Mouse (Mus musculus) limb, embryonic 11.5 days (tissue): ENCODE data around the gene Klk1b1. TPM values are rescaled to one million over a fixed set of nuclear protein-coding genes. Genes with fewer than 3 reads are reported as not detected.
"Not testable (repeated sequence)": the region's sequence is repeated elsewhere in the genome, so short reads cannot be mapped to it uniquely, and the experiment has no call there.

Experiments used
- ATAC-seq: fragments of 200-750 bp; cut with Nextera tagmentation; 2 replicates; pipeline ENCODE4 v1.8.0; 2017; ENCODE audit warnings: low read depth; ENCODE audit not compliant: insufficient number of reproducible peaks, low FRiP score, low TSS enrichment
- DNase-seq: peaks from one replicate; pipeline ENCODE4 v3.0.0-alpha.2; 2015; ENCODE audit warnings: low spot score
- H3K27ac ChIP-seq: fragments of 300-500 bp; sonication (generic); replicated peaks from 2 replicates; pipeline ENCODE4 v1.5.1; 2014; ENCODE audit warnings: low read depth, mild to moderate bottlenecking, low read length
- H3K27me3 ChIP-seq: fragments of 300-500 bp; sonication (generic); 2 replicates; pipeline ENCODE4 v1.6.1; 2014; ENCODE audit warnings: mild to moderate bottlenecking, low read length, mixed read lengths; ENCODE audit not compliant: control insufficient read depth, insufficient read depth
- H3K36me3 ChIP-seq: fragments of 300-500 bp; sonication (generic); 2 replicates; pipeline ENCODE4 v1.6.1; 2014; ENCODE audit warnings: mild to moderate bottlenecking, low read length, moderate library complexity, mixed read lengths; ENCODE audit not compliant: control insufficient read depth, insufficient read depth
- H3K4me1 ChIP-seq: fragments of 300-500 bp; sonication (generic); 2 replicates; pipeline ENCODE4 v1.6.1; 2014; ENCODE audit warnings: low read length, mixed read lengths; ENCODE audit not compliant: control insufficient read depth, insufficient read depth
- H3K4me2 ChIP-seq: fragments of 300-500 bp; sonication (generic); 2 replicates; pipeline ENCODE4 v1.6.1; 2014; ENCODE audit warnings: low read depth, mild to moderate bottlenecking, moderate library complexity; ENCODE audit not compliant: severe bottlenecking
- H3K4me3 ChIP-seq: fragments of 300-500 bp; sonication (generic); 2 replicates; pipeline ENCODE4 v1.5.1; 2014; ENCODE audit warnings: low read depth, low read length
- H3K9ac ChIP-seq: fragments of 300-500 bp; sonication (generic); 2 replicates; pipeline ENCODE4 v1.6.1; 2014; ENCODE audit warnings: mild to moderate bottlenecking, low read length
- H3K9me3 ChIP-seq: fragments of 300-500 bp; sonication (generic); 2 replicates; pipeline ENCODE4 v1.6.1; 2016; ENCODE audit warnings: low read length; ENCODE audit not compliant: control insufficient read depth
- WGBS: fragments of 180-500 bp; shearing (Covaris S2); extraction: QIAGEN DNeasy Blood & Tissue Kit; methylation state at CpG from one replicate; pipeline ENCODE4 v1.1.7; 2014; 5-methylcytosine and 5-hydroxymethylcytosine counted together
- polyA plus RNA-seq: library from polyadenylated mRNA; unstranded; fragments of >200 nt; fragmentation: Nextera tagmentation; extraction: Ambion mirVana; gene quantifications from 2 replicates; pipeline ENCODE4 v1.2.1, GENCODE M21; 2014

Gene Klk1b1
- polyA plus RNA-seq, 1 experiment from 2014 or later: not detected

DNA sequence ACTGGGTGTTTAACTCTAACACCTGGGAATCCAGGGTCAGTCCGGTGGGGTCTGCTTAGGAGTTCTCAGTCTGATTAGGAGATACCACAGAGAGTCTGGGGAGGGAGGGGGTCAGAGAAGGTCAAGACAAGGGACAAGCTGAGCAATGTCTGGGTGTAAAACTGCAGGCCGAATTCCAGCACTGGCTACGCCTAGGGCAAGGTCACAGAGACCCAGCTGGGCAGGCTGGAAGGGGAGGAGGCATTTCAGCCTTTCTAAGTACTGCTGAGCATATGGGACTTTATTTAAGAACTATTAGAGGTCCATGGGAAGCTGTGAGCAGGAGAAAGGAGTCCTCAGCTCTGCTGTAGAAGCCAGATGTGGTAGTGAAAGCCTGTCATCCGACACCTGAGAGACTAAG lies 34.2 kb upstream of the Klk1b1 start:
- H3K4me2 ChIP-seq: no peak overlapping the region
- no peaks in the 10 kb centered on the region for H3K9me3 ChIP-seq
- no peak overlapping the region for H3K4me3 ChIP-seq
- 54% methylated on average over 4 of the region's 4 CpGs for WGBS
- H3K27ac ChIP-seq: no peak overlapping the region
- no peak overlapping the region for H3K9ac ChIP-seq
- no peaks in the 10 kb centered on the region for H3K4me1 ChIP-seq
- no peaks in the 10 kb centered on the region for H3K27me3 ChIP-seq
- ATAC-seq (no peak), DNase-seq (no peak)
- no peaks in the 10 kb centered on the region for H3K36me3 ChIP-seq

- no peaks in the 10 kb centered on the region for H3K9me3 ChIP-seq
- WGBS: 92% methylated on average over 3 of the region's 3 CpGs
- H3K27me3 ChIP-seq: no peaks in the 10 kb centered on the region
- H3K4me2 ChIP-seq: no peak within 1 kb of the TSS
- no peaks in the 10 kb centered on the region for H3K36me3 ChIP-seq
- H3K9ac ChIP-seq: no peak within 1 kb of the TSS
- no peak within 1 kb of the TSS for H3K27ac ChIP-seq
- H3K4me1 ChIP-seq: no peaks in the 10 kb centered on the region
- no peak for DNase-seq
- no peak for ATAC-seq
- H3K4me3 ChIP-seq: no peak within 1 kb of the TSS
Measured at GRCm38 (mm10) chr7:43933440-43933839, 33.1 kb upstream of the Klk1b1 start, which contains the start of gene Klk15. Gene Klk15 (plus strand): TSS chr7:43933740.

DNA sequence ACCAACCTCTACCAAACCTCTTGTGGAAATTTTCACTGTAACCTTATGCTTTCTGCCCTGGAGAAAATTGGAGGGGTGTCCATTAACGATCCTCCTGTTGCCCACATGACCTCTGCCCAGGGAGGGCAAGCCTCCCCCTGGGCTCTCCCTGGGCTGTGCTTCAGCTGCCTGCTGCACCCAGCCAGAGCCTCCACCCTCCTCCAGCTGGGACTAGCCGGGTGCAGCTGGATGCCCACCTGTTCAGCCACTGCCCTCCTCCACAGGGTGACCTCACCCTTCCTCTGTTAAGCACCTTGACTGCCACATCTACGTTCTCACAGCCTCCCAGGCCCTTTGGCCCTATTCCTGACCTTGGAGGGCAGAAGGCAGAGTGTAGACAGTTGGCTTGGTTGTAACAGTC lies 31.8 kb upstream of the Klk1b1 start:
- H3K4me1 ChIP-seq: no peaks in the 10 kb centered on the region
- no peak overlapping the region for H3K9ac ChIP-seq
- H3K27me3 ChIP-seq: no peaks in the 10 kb centered on the region
- ATAC-seq (no peak), DNase-seq (no peak)
- H3K4me3 ChIP-seq: no peak overlapping the region
- WGBS: 64% methylated on average over 3 of the region's 3 CpGs
- H3K9me3 ChIP-seq: no peaks in the 10 kb centered on the region
- no peaks in the 10 kb centered on the region for H3K36me3 ChIP-seq
- H3K27ac ChIP-seq: no peak overlapping the region
- no peak overlapping the region for H3K4me2 ChIP-seq

GRCm38 (mm10) chr7:43936551-43936950 lies 30.0 kb upstream of the Klk1b1 start:
- DNase-seq (no peak), ATAC-seq (no peak)
- Histone ChIP-seq H3K27ac (no peak overlapping the region), H3K36me3 (no peaks in the 10 kb centered on the region), H3K9me3 (no peaks in the 10 kb centered on the region), H3K4me3 (no peak overlapping the region), H3K4me1 (no peaks in the 10 kb centered on the region), H3K27me3 (no peaks in the 10 kb centered on the region), H3K9ac (no peak overlapping the region), H3K4me2 (no peak overlapping the region)
- WGBS: 85% methylated on average over 14 of the region's 14 CpGs

- not testable (repeated sequence) for DNase-seq, ATAC-seq, H3K4me2 ChIP-seq, H3K27me3 ChIP-seq, H3K36me3 ChIP-seq, H3K9ac ChIP-seq, H3K4me3 ChIP-seq, H3K27ac ChIP-seq, H3K9me3 ChIP-seq, H3K4me1 ChIP-seq
- WGBS: 72% methylated on average over 3 of the region's 3 CpGs
Measured at GRCm38 (mm10) chr7:43942293-43942692, 24.3 kb upstream of the Klk1b1 start.

- Histone ChIP-seq H3K4me1 (no peaks in the 10 kb centered on the region), H3K4me2 (no peak overlapping the region), H3K27ac (no peak overlapping the region), H3K4me3 (no peak overlapping the region), H3K9ac (no peak overlapping the region), H3K27me3 (no peaks in the 10 kb centered on the region), H3K36me3 (no peaks in the 10 kb centered on the region), H3K9me3 (no peaks in the 10 kb centered on the region)
- DNase-seq: no peak
- ATAC-seq: no peak
- WGBS: 84% methylated on average over 3 of the region's 3 CpGs
Measured at GRCm38 (mm10) chr7:43944727-43945264, 21.8 kb upstream of the Klk1b1 start.

DNA sequence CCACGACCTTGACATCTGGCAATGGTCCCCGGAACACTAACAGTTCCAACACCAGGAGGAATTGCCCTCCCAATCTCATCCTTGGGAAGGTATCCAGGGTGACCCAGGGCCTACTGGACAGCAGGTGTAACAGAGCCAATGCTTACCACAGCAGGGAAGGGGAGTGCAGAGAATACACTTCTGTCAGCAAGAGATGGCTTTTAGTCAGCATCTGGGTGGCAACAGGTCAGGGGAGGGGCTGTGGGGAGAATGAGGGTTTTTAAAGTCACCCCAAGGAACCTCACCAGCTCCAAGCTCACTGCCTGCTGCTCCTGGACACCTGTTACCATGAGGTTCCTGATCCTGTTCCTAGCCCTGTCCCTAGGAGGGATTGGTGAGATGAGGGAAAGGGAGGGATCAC lies 16.2 kb upstream of the Klk1b1 start, which contains the start of gene Klk1b8:
TSS of gene Klk1b8 (plus strand) at position 301 of the 400 bp plus-strand sequence.
- no peak for ATAC-seq
- Histone ChIP-seq H3K27ac (no peak within 1 kb of the TSS), H3K27me3 (no peaks in the 10 kb centered on the region)

GRCm38 (mm10) chr7:43952703-43953102 lies 13.8 kb upstream of the Klk1b1 start:
- Histone ChIP-seq H3K4me1 (no peaks in the 10 kb centered on the region), H3K4me3 (no peak overlapping the region), H3K4me2 (no peak overlapping the region), H3K9me3 (no peaks in the 10 kb centered on the region), H3K9ac (no peak overlapping the region), H3K27me3 (no peaks in the 10 kb centered on the region), H3K27ac (no peak overlapping the region), H3K36me3 (no peaks in the 10 kb centered on the region)
- 70% methylated on average over 4 of the region's 4 CpGs for WGBS
- ATAC-seq (no peak), DNase-seq (no peak)

More for the DNA sequence above, 16.2 kb upstream of the Klk1b1 start, which contains the start of gene Klk1b8:
- no peak for DNase-seq
- Histone ChIP-seq H3K9ac (no peak within 1 kb of the TSS), H3K4me1 (no peaks in the 10 kb centered on the region), H3K36me3 (no peaks in the 10 kb centered on the region), H3K9me3 (no peaks in the 10 kb centered on the region), H3K4me2 (no peak within 1 kb of the TSS), H3K4me3 (no peak within 1 kb of the TSS)
- 69% methylated on average over 2 of the region's 2 CpGs for WGBS

- H3K27ac ChIP-seq: no peak overlapping the region
- ATAC-seq (no peak), DNase-seq (no peak)
- H3K4me3 ChIP-seq: no peak overlapping the region
- 84% methylated on average over 3 of the region's 3 CpGs for WGBS
- no peaks in the 10 kb centered on the region for H3K4me1 ChIP-seq
- no peaks in the 10 kb centered on the region for H3K27me3 ChIP-seq
- H3K9ac ChIP-seq: no peak overlapping the region
- no peaks in the 10 kb centered on the region for H3K36me3 ChIP-seq
- H3K4me2 ChIP-seq: no peak overlapping the region
- no peaks in the 10 kb centered on the region for H3K9me3 ChIP-seq
Measured at GRCm38 (mm10) chr7:43967058-43967457, 507 bp downstream of the Klk1b1 start.
